Mouse (Mus musculus) olfactory bulb, adult 2 months (tissue): Measurements from ENCODE around the gene Prune1. TPM values are rescaled to one million over a fixed set of nuclear protein-coding genes. Genes with fewer than 3 reads are reported as not detected.

Experiments used
- H3K27ac ChIP-seq: fragments of 200-500 bp; 2 replicates; pipeline ENCODE4 v1.5.1; 2012; ENCODE audit warnings: low read depth, low read length; ENCODE audit not compliant: insufficient read depth
- H3K4me1 ChIP-seq: fragments of 200-500 bp; 2 replicates; pipeline ENCODE4 v1.6.1; 2012; ENCODE audit warnings: low read length; ENCODE audit not compliant: control insufficient read depth, insufficient read depth
- H3K4me3 ChIP-seq: fragments of 200-500 bp; 2 replicates; pipeline ENCODE4 v1.5.1; 2012; ENCODE audit warnings: mild to moderate bottlenecking, low read depth, low read length, moderate library complexity; ENCODE audit not compliant: insufficient read depth
- CTCF ChIP-seq: fragments of 200-500 bp; IDR thresholded peaks from 2 replicates; pipeline ENCODE4 v1.5.1; 2012; ENCODE audit warnings: low read depth, mild to moderate bottlenecking, low read length, moderate library complexity; ENCODE audit not compliant: insufficient read depth
- POLR2A ChIP-seq: fragments of 200-500 bp; IDR thresholded peaks from 2 replicates; pipeline ENCODE4 v1.6.1; 2012; ENCODE audit warnings: mild to moderate bottlenecking, low read depth, low read length, moderate library complexity; ENCODE audit not compliant: insufficient read depth
- WGBS: fragments of 180-500 bp; shearing (Covaris S2); methylation state at CpG from one replicate; pipeline ENCODE4 v1.1.7; 2018; 5-methylcytosine and 5-hydroxymethylcytosine counted together
- polyA plus RNA-seq: library from polyadenylated mRNA; stranded (reverse); fragments of >200 nt; gene quantifications from 2 replicates; pipeline ENCODE4 v1.2.4, GENCODE M21; 2012; ENCODE audit warnings: low replicate concordance; ENCODE audit not compliant: missing spikeins, insufficient read depth, insufficient read length

Prune1 gene
- polyA plus RNA-seq, 1 experiment = not detected

DNA sequence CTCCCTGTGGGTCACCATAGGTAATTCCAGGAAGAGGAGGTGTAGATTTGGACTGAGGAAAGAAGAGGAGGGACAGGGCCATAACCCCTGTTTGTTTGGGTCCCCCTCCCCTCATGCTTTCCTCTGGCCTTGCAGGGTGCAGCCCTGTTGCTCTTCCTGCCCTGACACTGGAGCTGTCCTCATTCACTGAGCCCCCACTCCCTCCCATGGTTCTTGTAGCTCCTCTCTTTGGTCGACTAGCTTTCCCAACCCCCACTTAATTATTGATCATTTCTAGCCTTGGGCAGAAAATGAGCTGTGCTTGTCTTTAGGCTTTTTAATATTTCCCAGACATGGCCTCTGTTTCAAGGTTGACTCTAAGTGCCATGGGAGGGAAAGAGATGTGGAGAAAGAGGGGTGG lies 2.2 kb upstream of the Prune1 start:
- WGBS = 7% methylated on average over 1 of the region's 1 CpGs
- peaks cover 15% of the 10 kb centered on the region for H3K4me1 ChIP-seq
- TF ChIP-seq POLR2A = no peak
- TF ChIP-seq CTCF = no peak
- H3K27ac ChIP-seq = peak overlapping the region; percentile 41; the same call in 1 of the 2 replicates
- H3K4me3 ChIP-seq = peak overlapping the region; percentile 16; the same call in 1 of the 2 replicates

- WGBS = 0% methylated on average over 7 of the region's 7 CpGs
- Histone ChIP-seq H3K27ac (peak overlapping the region; percentile 91), H3K4me3 (peak overlapping the region; percentile 74), H3K4me1 (peaks cover 15% of the 10 kb centered on the region)
- TF ChIP-seq POLR2A = no peak
- TF ChIP-seq CTCF = no peak
Measured at GRCm38 (mm10) chr3:95283589-95283941, 1.7 kb upstream of the Prune1 start.

DNA sequence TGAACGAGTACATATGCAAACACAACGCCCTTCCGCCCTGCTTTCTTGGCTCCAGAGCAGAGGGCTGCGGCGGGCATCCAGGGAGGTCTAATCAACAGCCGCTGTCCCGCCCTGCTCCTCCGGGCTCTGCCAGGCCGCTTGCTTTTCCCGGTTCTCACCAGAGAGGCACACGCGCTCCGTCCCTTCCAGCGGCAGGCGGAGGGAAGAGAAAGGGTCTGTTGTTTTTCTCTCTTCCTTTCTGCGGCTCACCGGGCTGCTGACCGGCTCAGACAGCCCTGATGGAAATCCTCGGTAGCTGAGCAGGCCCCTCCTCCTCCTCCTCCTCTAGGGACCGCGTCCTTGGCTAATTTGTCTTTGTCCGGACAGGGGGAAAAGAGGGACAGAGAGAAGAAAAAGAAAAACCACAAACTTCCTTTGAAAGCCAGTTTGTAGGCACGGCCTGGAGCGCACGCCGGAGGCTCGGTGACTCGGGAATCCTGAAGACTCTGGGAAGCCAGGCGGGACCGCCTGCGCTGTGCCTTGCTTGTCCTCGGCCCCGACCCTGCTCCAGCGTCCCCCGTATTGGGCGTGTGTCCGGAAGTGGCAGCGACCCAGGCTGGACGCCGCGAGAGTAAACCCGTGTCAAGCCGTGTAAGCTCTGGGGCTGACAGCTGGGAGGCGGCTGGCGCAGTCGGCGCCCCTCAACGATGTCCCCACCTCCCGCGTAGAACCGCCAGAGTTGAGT lies 1.2 kb upstream of the Prune1 start:
- H3K27ac ChIP-seq = peak overlapping the region; percentile 91
- 0% methylated on average over 51 of the region's 51 CpGs for WGBS

GRCm38 (mm10) chr3:95282381-95282864 lies 547 bp upstream of the Prune1 start:
- TF ChIP-seq CTCF = no peak
- no peak for TF ChIP-seq POLR2A
- WGBS = under 1% methylated on average over 11 of the region's 11 CpGs
- peak overlapping the region; percentile 74 for H3K4me3 ChIP-seq
- H3K27ac ChIP-seq = peak overlapping the region; percentile 91
- peaks cover 15% of the 10 kb centered on the region for H3K4me1 ChIP-seq

More for the DNA sequence above, 1.2 kb upstream of the Prune1 start:
- Histone ChIP-seq H3K4me3 (peak overlapping the region; percentile 74), H3K4me1 (peaks cover 15% of the 10 kb centered on the region)
- no peak for TF ChIP-seq POLR2A
- TF ChIP-seq CTCF = no peak

GRCm38 (mm10) chr3:95280747-95281146 lies 1.1 kb downstream of the Prune1 start:
- H3K4me1 ChIP-seq = peaks cover 12% of the 10 kb centered on the region
- H3K27ac ChIP-seq = peak overlapping the region; percentile 97; the same call in 1 of the 2 replicates
- H3K4me3 ChIP-seq = peak overlapping the region; percentile 98
- WGBS = 13% methylated on average over 8 of the region's 8 CpGs
- TF ChIP-seq CTCF (no peak), POLR2A (no peak)

DNA sequence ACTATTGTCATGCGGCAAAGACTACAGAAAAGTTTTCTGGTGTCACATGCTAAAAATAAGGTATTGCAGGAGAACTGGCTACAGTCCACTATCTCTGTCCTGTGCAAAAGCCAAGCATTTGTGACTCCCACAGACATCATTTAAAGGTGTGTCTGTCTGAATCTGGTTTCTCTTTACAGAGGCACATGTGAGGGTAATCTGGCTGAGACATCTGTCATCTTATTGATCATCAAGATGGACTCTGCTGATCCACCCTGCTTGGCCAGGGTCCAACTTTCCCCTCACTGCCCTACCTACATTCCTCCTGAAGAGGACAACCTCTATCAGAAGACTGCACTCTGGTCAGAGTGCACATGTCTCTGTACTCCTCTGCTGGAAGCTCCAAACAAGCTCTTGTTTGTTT lies 4.7 kb downstream of the Prune1 start:
- H3K27ac ChIP-seq = 0 out of 2 replicates have a peak overlapping the region, but pooled peaks have one; percentile 23
- 83% methylated on average over 1 of the region's 1 CpGs for WGBS
- peaks cover 13% of the 10 kb centered on the region for H3K4me1 ChIP-seq
- TF ChIP-seq CTCF = no peak
- TF ChIP-seq POLR2A = no peak
- no peak overlapping the region for H3K4me3 ChIP-seq

- Histone ChIP-seq H3K27ac (no peak overlapping the region), H3K4me3 (no peak overlapping the region), H3K4me1 (peaks cover 13% of the 10 kb centered on the region)
- no peak for TF ChIP-seq POLR2A
- TF ChIP-seq CTCF = no peak
- 60% methylated on average over 5 of the region's 5 CpGs for WGBS
Measured at GRCm38 (mm10) chr3:95276428-95276934, 5.4 kb downstream of the Prune1 start.

GRCm38 (mm10) chr3:95275161-95275560 lies 6.7 kb downstream of the Prune1 start:
- no peak overlapping the region for H3K27ac ChIP-seq
- TF ChIP-seq POLR2A = no peak
- TF ChIP-seq CTCF = no peak
- 72% methylated on average over 6 of the region's 6 CpGs for WGBS

GRCm38 (mm10) chr3:95274453-95274852 lies 7.4 kb downstream of the Prune1 start:
- Histone ChIP-seq H3K4me3 (no peak overlapping the region), H3K4me1 (peaks cover 13% of the 10 kb centered on the region), H3K27ac (no peak overlapping the region)
- 92% methylated on average over 4 of the region's 4 CpGs for WGBS
- TF ChIP-seq CTCF = no peak
- no peak for TF ChIP-seq POLR2A

More at GRCm38 (mm10) chr3:95275161-95275560, 6.7 kb downstream of the Prune1 start:
- Histone ChIP-seq H3K4me3 (no peak overlapping the region), H3K4me1 (peaks cover 13% of the 10 kb centered on the region)

- Histone ChIP-seq H3K4me1 (peaks cover 13% of the 10 kb centered on the region), H3K4me3 (no peak overlapping the region), H3K27ac (no peak overlapping the region)
- WGBS = 85% methylated on average over 5 of the region's 5 CpGs
- TF ChIP-seq CTCF (no peak), POLR2A (no peak)
Measured at GRCm38 (mm10) chr3:95273471-95273870, 8.4 kb downstream of the Prune1 start.
